ENCODE assay signal across 18 mouse cellular contexts in genomic region chr11:109955185-109955584, GRCm38 (mm10). TPM values are rescaled to one million over a fixed set of nuclear protein-coding genes. Genes with fewer than 3 reads are reported as not detected.
DNase-seq lines count a peak whose midpoint lies in the region; ATAC-seq and TF ChIP-seq lines count a peak whose summit lies in the region.
"Had no signal": no experiment of that assay in that cellular context is flagged by ENCODE, and none has a peak within 500 bp of the region (broad histone marks: within the 10 kb centered on the region; RNA-seq: fewer than 3 reads in every experiment).

No protein-coding gene starts in this region.

- ATAC-seq in kidney, postnatal 0 days (replicated peaks; ENCODE audit: low FRiP score, low read depth) = no peak
- no peak for ATAC-seq in frontal cortex, adult (ENCODE audit: low TSS enrichment)
- ATAC-seq: intestine, embryonic 16.5 days; midbrain, embryonic 15.5 days had no signal

- TF ChIP-seq CTCF in kidney, postnatal 0 days (IDR thresholded peaks at IDR 0.05; ENCODE audit: low read depth) = peak; percentile 41

- H3K27ac ChIP-seq in kidney, postnatal 0 days = no peak overlapping the region
- H3K27ac ChIP-seq: embryonic facial prominence, embryonic 12.5 days; heart, embryonic 15.5 days; hindbrain, embryonic 10.5 days; limb, embryonic 10.5 days; lung, embryonic 15.5 days; midbrain, embryonic 15.5 days had no signal

- no peak overlapping the region for H3K4me2 ChIP-seq in kidney, postnatal 0 days (ENCODE audit: low read length)
- H3K4me2 ChIP-seq: embryonic facial prominence, embryonic 12.5 days; heart, embryonic 15.5 days; lung, embryonic 15.5 days; midbrain, embryonic 15.5 days had no signal

- 89% methylated on average over 1 of the region's 1 CpGs for WGBS in kidney, postnatal 0 days

- DNase-seq in kidney, postnatal 0 days (ENCODE audit: low spot score) = no peak
- DNase-seq in kidney, postnatal 4 days = no peak
- peak; percentile 6 for DNase-seq in 3134 (ENCODE audit: extremely low read depth, insufficient read length, low spot score)
- DNase-seq in 416B (ENCODE audit: low read depth) = peak; percentile 14
- DNase-seq in R1 (ENCODE audit: low read depth, low spot score) = peak; percentile 44
- DNase-seq in frontal cortex, adult 2 months (ENCODE audit: extremely low spot score in 1 of 2, low spot score in 1 of 2) = no peak
- DNase-seq: adrenal gland, postnatal 25 days; cerebellum, postnatal 36 days; kidney, postnatal 25 days had no signal

- H3K36me3 ChIP-seq in kidney, postnatal 0 days (ENCODE audit: insufficient read depth, low read length) = no peaks in the 10 kb centered on the region
- H3K36me3 ChIP-seq: embryonic facial prominence, embryonic 12.5 days; G1E; heart, embryonic 15.5 days; hindbrain, embryonic 10.5 days; lung, embryonic 15.5 days; midbrain, embryonic 15.5 days had no signal

- no peaks in the 10 kb centered on the region for H3K4me1 ChIP-seq in kidney, postnatal 0 days (replicated peaks; ENCODE audit: insufficient read depth, low read length)
- H3K4me1 ChIP-seq: embryonic facial prominence, embryonic 12.5 days; heart, embryonic 15.5 days; hindbrain, embryonic 10.5 days; limb, embryonic 10.5 days; lung, embryonic 15.5 days; midbrain, embryonic 15.5 days had no signal

- no peak overlapping the region for H3K4me3 ChIP-seq in kidney, postnatal 0 days (replicated peaks; ENCODE audit: low read depth, low read length)
- H3K4me3 ChIP-seq: embryonic facial prominence, embryonic 12.5 days; heart, embryonic 15.5 days; hindbrain, embryonic 10.5 days; limb, embryonic 10.5 days; lung, embryonic 15.5 days; midbrain, embryonic 15.5 days had no signal

- H3K9me3 ChIP-seq in kidney, postnatal 0 days (replicated peaks; ENCODE audit: low read length) = no peaks in the 10 kb centered on the region
- H3K9me3 ChIP-seq: embryonic facial prominence, embryonic 12.5 days; heart, embryonic 15.5 days; hindbrain, embryonic 10.5 days; limb, embryonic 10.5 days; lung, embryonic 15.5 days; midbrain, embryonic 15.5 days had no signal

- no peaks in the 10 kb centered on the region for H3K27me3 ChIP-seq in kidney, postnatal 0 days (ENCODE audit: insufficient read depth, low read length)
- H3K27me3 ChIP-seq: embryonic facial prominence, embryonic 12.5 days; heart, embryonic 15.5 days; lung, embryonic 15.5 days; midbrain, embryonic 15.5 days had no signal

- H3K9ac ChIP-seq in kidney, postnatal 0 days (ENCODE audit: low read depth, low read length) = no peak overlapping the region
- H3K9ac ChIP-seq: embryonic facial prominence, embryonic 12.5 days; heart, embryonic 15.5 days; lung, embryonic 15.5 days; midbrain, embryonic 15.5 days had no signal

RNA-seq across cellular contexts. Expression of gene Abca8b, which starts 40.5 kb away (rescaled TPM):
- 0.31 and 0.38 TPM in 2 replicates for polyA plus RNA-seq in kidney, postnatal 0 days (2015; fragmentation: Nextera tagmentation; extraction: Ambion mirVana)
- polyA plus RNA-seq in frontal cortex, adult 2 months (2012; rRNA removed) = 7.6 and 9.7 TPM in 2 replicates
- polyA plus RNA-seq: G1E had no signal

Comparison
In these comparisons a context has a peak if more than half of its experiments do, and no peak if none do; other contexts are left out.
1. DNase-seq: peak in 3134 (single experiment), 416B (single experiment) and R1 (single experiment); none in kidney, postnatal 0 days (single experiment), kidney, postnatal 4 days (0 of 2) and frontal cortex, adult 2 months (0 of 2).